Mouse (Mus musculus) CH12.LX (cell line): Measurements from ENCODE around the gene Dcn. TPM values are rescaled to one million over a fixed set of nuclear protein-coding genes. Genes with fewer than 3 reads are reported as not detected.
A peak's percentile ranks its signal among the peaks of the same experiment; 100 is the strongest.

ENCODE experiments used
- DNase-seq: peaks from one replicate; pipeline ENCODE4 v3.0.0-alpha.2; 2013; ENCODE audit errors: extremely low read depth
- H3K27ac ChIP-seq: 2 replicates; pipeline ENCODE4 v1.5.1; 2012; ENCODE audit warnings: low read depth, mild to moderate bottlenecking, control low read depth, moderate library complexity; ENCODE audit not compliant: insufficient read depth
- H3K27me3 ChIP-seq: replicated peaks from 2 replicates; pipeline ENCODE3; 2012; ENCODE audit warnings: inconsistent platforms
- H3K36me3 ChIP-seq, 2 experiments: replicated peaks in 1 of 2; 2 replicates each; pipeline versions ENCODE3 to v1.6.1; 2012; ENCODE audit warnings: inconsistent platforms in 1 of 2, low read length in 1 of 2, mild to moderate bottlenecking in 1 of 2, mixed read lengths in 1 of 2, moderate library complexity in 1 of 2; ENCODE audit not compliant: control insufficient read depth in 1 of 2, insufficient read depth in 1 of 2
- H3K4me1 ChIP-seq, 2 experiments: 2 replicates each; pipeline ENCODE4 v1.6.1; 2012; ENCODE audit warnings: inconsistent platforms in 1 of 2, moderate library complexity in 1 of 2; ENCODE audit not compliant: insufficient read depth in 2 of 2, control insufficient read depth in 1 of 2
- H3K4me2 ChIP-seq: 2 replicates; pipeline ENCODE4 v1.6.1; 2012; ENCODE audit warnings: low read depth, mild to moderate bottlenecking, control low read depth; ENCODE audit not compliant: poor library complexity, insufficient read depth, severe bottlenecking
- H3K4me3 ChIP-seq, 3 experiments: fragments of 150-350 bp in 1 of 3; sonication (generic) in 1 of 3; replicated peaks in 1 of 3; 2 replicates each; pipeline versions ENCODE3 to v1.5.1; 2011 to 2012; ENCODE audit warnings: low read depth in 2 of 3, low read length in 2 of 3, mild to moderate bottlenecking in 2 of 3, moderate library complexity in 2 of 3, control low read depth in 1 of 3, improper control_type of control experiment in 1 of 3, inconsistent platforms in 1 of 3, mixed read lengths in 1 of 3; ENCODE audit not compliant: poor library complexity in 1 of 3
- H3K79me2 ChIP-seq: replicated peaks from 2 replicates; pipeline ENCODE4 v1.6.1; 2012; ENCODE audit warnings: mild to moderate bottlenecking, moderate library complexity; ENCODE audit not compliant: control insufficient read depth, poor library complexity, insufficient read depth, severe bottlenecking; ENCODE audit errors: extremely low read depth
- H3K9ac ChIP-seq: 2 replicates; pipeline ENCODE4 v1.6.1; 2012; ENCODE audit warnings: low read depth, mild to moderate bottlenecking, control low read depth, moderate library complexity; ENCODE audit not compliant: insufficient read depth
- H3K9me3 ChIP-seq: replicated peaks from 2 replicates; pipeline ENCODE3; 2012; ENCODE audit warnings: low read length, inconsistent platforms, mixed read lengths
- BHLHE40 ChIP-seq: IDR thresholded peaks from 2 replicates; pipeline ENCODE4 v1.6.1; 2011; ENCODE audit warnings: mild to moderate bottlenecking, low read depth, low read length, improper control_type of control experiment
- CHD1 ChIP-seq: IDR thresholded peaks from 2 replicates; pipeline ENCODE4 v1.6.1; 2012; ENCODE audit warnings: low read depth, low read length, improper control_type of control experiment, inconsistent platforms
- CHD2 ChIP-seq: IDR thresholded peaks from 2 replicates; pipeline ENCODE4 v1.6.1; 2011; ENCODE audit warnings: low read length, improper control_type of control experiment
- CTCF ChIP-seq, 2 experiments: IDR thresholded peaks in 1 of 2; conservative IDR thresholded peaks in 1 of 2; 2 replicates each; pipeline ENCODE4 v1.5.1; 2011 to 2012; ENCODE audit warnings: low read depth in 2 of 2, low read length in 2 of 2, improper control_type of control experiment in 1 of 2, inconsistent platforms in 1 of 2, mild to moderate bottlenecking in 1 of 2, moderate library complexity in 1 of 2
- E2F4 ChIP-seq: IDR thresholded peaks from 2 replicates; pipeline ENCODE4 v1.6.1; 2011; ENCODE audit warnings: low read depth, low read length, improper control_type of control experiment; ENCODE audit not compliant: insufficient replicate concordance
- ELF1 ChIP-seq: IDR thresholded peaks from 2 replicates; pipeline ENCODE4 v1.6.1; 2014; ENCODE audit warnings: low read depth, mild to moderate bottlenecking, inconsistent platforms, low read length, improper control_type of control experiment
- EP300 ChIP-seq: IDR thresholded peaks from 2 replicates; pipeline ENCODE4 v1.6.1; 2011; ENCODE audit warnings: low read length, improper control_type of control experiment
- GABPA ChIP-seq: IDR thresholded peaks from 2 replicates; pipeline ENCODE4 v1.6.1; 2012; ENCODE audit warnings: low read depth, low read length, improper control_type of control experiment, inconsistent platforms; ENCODE audit not compliant: insufficient replicate concordance
- IRF4 ChIP-seq: IDR thresholded peaks from 2 replicates; pipeline ENCODE4 v1.6.1; 2014; ENCODE audit warnings: low read depth, mild to moderate bottlenecking, inconsistent platforms, low read length, improper control_type of control experiment
- JUND ChIP-seq: conservative IDR thresholded peaks from 2 replicates; pipeline ENCODE4 v1.6.1; 2011; ENCODE audit warnings: low read depth, low read length, improper control_type of control experiment
- MAX ChIP-seq: IDR thresholded peaks from 2 replicates; pipeline ENCODE4 v1.6.1; 2011; ENCODE audit warnings: low read length, improper control_type of control experiment
- MAZ ChIP-seq: IDR thresholded peaks from 2 replicates; pipeline ENCODE4 v1.6.1; 2012; ENCODE audit warnings: low read depth, mild to moderate bottlenecking, inconsistent platforms, low read length, improper control_type of control experiment, moderate library complexity
- MEF2A ChIP-seq: IDR thresholded peaks from 2 replicates; pipeline ENCODE4 v1.6.1; 2014; ENCODE audit warnings: low read depth, mild to moderate bottlenecking, inconsistent platforms, low read length, improper control_type of control experiment, borderline replicate concordance
- MYC ChIP-seq: IDR thresholded peaks from 2 replicates; pipeline ENCODE4 v1.6.1; 2011; ENCODE audit warnings: low read depth, mild to moderate bottlenecking, improper control_type of control experiment, low read length
- NRF1 ChIP-seq: IDR thresholded peaks from 2 replicates; pipeline ENCODE4 v1.6.1; 2014; ENCODE audit warnings: low read depth, mild to moderate bottlenecking, inconsistent platforms, low read length, improper control_type of control experiment, moderate library complexity
- POLR2A ChIP-seq: IDR thresholded peaks from 2 replicates; pipeline ENCODE4 v1.6.1; 2011; ENCODE audit warnings: low read depth, mild to moderate bottlenecking, improper control_type of control experiment, low read length
- RAD21 ChIP-seq: IDR thresholded peaks from 2 replicates; pipeline ENCODE4 v1.6.1; 2011; ENCODE audit warnings: low read depth, mild to moderate bottlenecking, low read length, improper control_type of control experiment, moderate library complexity
- RCOR1 ChIP-seq: conservative IDR thresholded peaks from 2 replicates; pipeline ENCODE4 v1.6.1; 2012; ENCODE audit warnings: low read depth, mild to moderate bottlenecking, inconsistent platforms, low read length, improper control_type of control experiment
- SMC3 ChIP-seq: IDR thresholded peaks from 2 replicates; pipeline ENCODE4 v1.6.1; 2011; ENCODE audit warnings: low read depth, low read length, improper control_type of control experiment
- TBP ChIP-seq: conservative IDR thresholded peaks from 2 replicates; pipeline ENCODE4 v1.6.1; 2011; ENCODE audit warnings: low read depth, low read length, improper control_type of control experiment
- UBTF ChIP-seq: IDR thresholded peaks from 2 replicates; pipeline ENCODE4 v1.6.1; 2012; ENCODE audit warnings: low read depth, mild to moderate bottlenecking, inconsistent platforms, low read length, improper control_type of control experiment, moderate library complexity
- USF1 ChIP-seq: IDR thresholded peaks from 2 replicates; pipeline ENCODE4 v1.6.1; 2014; ENCODE audit warnings: low read depth, mild to moderate bottlenecking, inconsistent platforms, low read length, improper control_type of control experiment
- USF2 ChIP-seq: conservative IDR thresholded peaks from 2 replicates; pipeline ENCODE4 v1.6.1; 2011; ENCODE audit warnings: low read depth, low read length, improper control_type of control experiment
- ZC3H11A ChIP-seq: IDR thresholded peaks from 2 replicates; pipeline ENCODE4 v1.6.1; 2012; ENCODE audit warnings: low read depth, mild to moderate bottlenecking, inconsistent platforms, low read length, improper control_type of control experiment
- ZKSCAN1 ChIP-seq: IDR thresholded peaks from 2 replicates; pipeline ENCODE4 v1.6.1; 2012; ENCODE audit warnings: low read depth, inconsistent platforms, low read length, improper control_type of control experiment, borderline replicate concordance
- dilution Hi-C: fragments of 300-500 bp; cut with MboI; formaldehyde crosslinking; loops from 2 replicates; pipeline ENCODE4 v1.14.3; 2020; ENCODE audit warnings: low sequenced_read_pairs; ENCODE audit not compliant: extremely low pct_unique_long_range_greater_than_20kb, extremely low pct_ligation_motif_present
- in situ Hi-C: fragments of 300-500 bp; cut with MboI; formaldehyde crosslinking; loops from 3 replicates; pipeline ENCODE4 v1.14.3; 2019; ENCODE audit warnings: low sequenced_read_pairs, low pct_ligation_motif_present, low pct_unique_long_range_greater_than_20kb, mixed read lengths
- polyA plus RNA-seq: library from polyadenylated mRNA; unstranded; fragments of >175 nt; gene quantifications from 2 replicates; pipeline ENCODE4 v1.2.1, GENCODE M21; 2012; ENCODE audit warnings: low read depth; ENCODE audit not compliant: insufficient read length
- total RNA-seq, 2 experiments: library from RNA; depleted of rRNA; stranded (reverse); fragments of 300-350 nt in 1 of 2; fragments of >200 nt in 1 of 2; gene quantifications; 2 replicates each; pipeline ENCODE4 v1.2.3; 2012 to 2014

The Dcn gene
- total and polyA plus RNA-seq, 3 experiments: not detected

DNA sequence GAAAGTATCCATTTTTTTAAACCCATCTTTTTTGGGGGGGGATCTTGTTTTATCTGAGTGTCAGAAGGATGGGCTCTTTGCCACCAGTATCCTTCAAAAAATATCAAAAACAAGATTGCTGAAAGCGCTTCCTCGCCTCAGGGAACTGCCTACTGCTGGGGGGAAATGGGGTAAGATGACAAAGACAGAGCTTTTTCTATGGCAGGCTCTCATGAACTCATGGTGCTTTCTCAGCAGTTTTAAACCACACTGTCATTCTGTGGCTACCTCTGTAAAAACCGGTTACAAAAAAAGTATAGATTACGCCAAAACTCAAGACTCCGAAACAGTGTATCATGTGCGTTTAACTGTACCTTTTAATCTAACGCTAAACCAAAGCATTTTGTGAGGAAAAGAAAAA, 22.4 kb upstream of the Dcn start:
- H3K4me3 ChIP-seq: no peak overlapping the region
- H3K27ac ChIP-seq: no peak overlapping the region
- dilution Hi-C loops: no loop called here
- no peak overlapping the region for H3K9ac ChIP-seq
- H3K4me2 ChIP-seq: no peak overlapping the region
- no peaks in the 10 kb centered on the region for H3K36me3 ChIP-seq
- in situ Hi-C loops: no loop called here
- DNase-seq: no peak
- no peak for TF ChIP-seq ZC3H11A
- TF ChIP-seq RAD21: no peak
- TF ChIP-seq UBTF: no peak
- TF ChIP-seq E2F4: no peak
- no peak for TF ChIP-seq USF2
- no peak for TF ChIP-seq USF1
- TF ChIP-seq POLR2A: no peak
- TF ChIP-seq MYC: no peak
- TF ChIP-seq ZKSCAN1: no peak
- TF ChIP-seq GABPA: no peak
- TF ChIP-seq TBP: no peak
- no peak for TF ChIP-seq EP300
- H3K27me3 ChIP-seq: no peaks in the 10 kb centered on the region
- H3K9me3 ChIP-seq: no peaks in the 10 kb centered on the region
- H3K79me2 ChIP-seq: no peaks in the 10 kb centered on the region
- H3K4me1 ChIP-seq: no peaks in the 10 kb centered on the region

DNA sequence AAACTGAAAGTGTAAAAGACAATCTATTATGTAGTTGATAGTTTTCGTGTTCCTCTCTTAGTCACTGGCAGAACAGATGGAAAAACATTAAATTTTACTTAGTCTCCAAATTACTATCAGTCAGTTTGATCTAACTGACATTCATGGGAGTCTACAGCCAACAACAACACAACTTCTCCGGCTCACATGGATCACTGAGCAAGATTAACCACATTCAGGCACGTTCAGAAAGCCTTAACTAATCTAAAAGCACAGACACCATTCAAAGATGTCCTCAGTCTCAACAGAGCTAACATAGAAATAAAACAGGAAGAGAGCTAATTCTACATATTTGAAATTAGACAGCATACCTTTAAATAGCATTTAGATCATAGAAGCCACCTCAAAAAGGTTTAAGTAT, 12.6 kb upstream of the Dcn start:
- no peak for DNase-seq
- Histone ChIP-seq H3K27me3 (no peaks in the 10 kb centered on the region), H3K27ac (no peak overlapping the region), H3K4me1 (no peaks in the 10 kb centered on the region), H3K36me3 (no peaks in the 10 kb centered on the region), H3K79me2 (no peaks in the 10 kb centered on the region), H3K9ac (peak overlapping the region; percentile 24; the same call in 1 of the 2 replicates), H3K9me3 (no peaks in the 10 kb centered on the region), H3K4me2 (peak overlapping the region; percentile 78), H3K4me3 (peak overlapping the region in 1 of 3 experiments; percentile 11)
- TF ChIP-seq EP300 (no peak), BHLHE40 (0 out of 2 replicates have a peak, but pooled peaks have one; percentile 30)
- in situ Hi-C loops: no loop called here
- dilution Hi-C loops: no loop called here

DNA sequence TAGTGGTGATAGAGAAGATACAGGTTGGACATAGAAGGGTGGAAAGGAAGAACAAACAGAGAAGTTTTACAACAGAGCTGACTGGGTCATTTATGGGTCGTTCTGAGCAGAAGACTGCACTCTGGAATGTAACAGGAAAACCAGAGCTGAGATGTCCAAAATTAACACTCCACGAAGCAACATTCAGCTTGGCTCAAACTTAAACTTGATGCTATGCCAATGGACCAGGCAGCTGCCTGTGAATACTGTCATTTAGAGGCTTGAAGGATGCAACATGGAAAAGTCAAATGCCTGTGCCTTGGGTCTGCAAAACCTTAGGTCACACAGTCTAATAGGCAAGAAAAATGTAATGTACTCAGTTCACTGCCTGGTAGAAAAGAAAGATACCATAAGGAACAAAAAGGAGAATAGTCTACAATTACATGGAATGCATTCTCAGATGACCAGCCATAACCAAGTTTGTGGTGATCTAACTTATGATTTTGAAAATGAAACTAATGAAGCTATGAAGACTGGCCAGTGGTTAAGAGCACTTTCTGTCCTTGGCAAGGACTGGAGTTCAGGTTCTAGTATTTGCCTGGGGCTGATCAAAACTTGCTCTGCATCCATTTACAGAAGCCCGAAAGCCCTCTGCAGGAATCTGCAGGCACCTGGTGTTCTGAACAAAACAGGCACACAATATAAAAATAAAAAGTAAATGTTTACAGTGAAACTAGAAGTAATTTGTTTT, 9.8 kb upstream of the Dcn start:
- no peak overlapping the region for H3K4me3 ChIP-seq
- in situ Hi-C loops (no loop called here), dilution Hi-C loops (no loop called here)
- H3K9me3 ChIP-seq: no peaks in the 10 kb centered on the region
- DNase-seq: no peak
- H3K9ac ChIP-seq: no peak overlapping the region
- H3K27me3 ChIP-seq: no peaks in the 10 kb centered on the region
- H3K36me3 ChIP-seq: no peaks in the 10 kb centered on the region
- peak overlapping the region; percentile 50; the same call in 1 of the 2 replicates for H3K4me2 ChIP-seq
- H3K79me2 ChIP-seq: no peaks in the 10 kb centered on the region
- H3K27ac ChIP-seq: no peak overlapping the region
- no peaks in the 10 kb centered on the region for H3K4me1 ChIP-seq
- TF ChIP-seq CHD1 (no peak), SMC3 (no peak), JUND (no peak), RCOR1 (no peak), MAZ (no peak), USF1 (no peak), USF2 (no peak), MEF2A (no peak), CHD2 (no peak), ZKSCAN1 (no peak), BHLHE40 (no peak), IRF4 (no peak), ELF1 (no peak), CTCF (conservative IDR thresholded peaks at IDR 0.05 in 1 of 2, IDR thresholded peaks at IDR 0.05 in 1 of 2; ENCODE audit: low read depth in 2 of 2, low read length in 2 of 2) (no peak), ZC3H11A (no peak), MAX (no peak), RAD21 (no peak), NRF1 (no peak), TBP (no peak)
